Mouse (Mus musculus): ENCODE data around the gene Hbb-y. TPM values are rescaled to one million over a fixed set of nuclear protein-coding genes. Genes with fewer than 3 reads are reported as not detected.
"Not testable (repeated sequence)": the region's sequence is repeated elsewhere in the genome, so short reads cannot be mapped to it uniquely, and the experiment has no call there.

The Hbb-y gene
- polyA plus RNA-seq, 1 experiment from 2014 or later, result 9,927 TPM

GRCm38 (mm10) chr7:103844525-103845325, 8.3 kb downstream of the Hbb-y start:
- H3K9ac ChIP-seq, result peak overlapping the region; percentile 57
- H3K4me2 ChIP-seq, result peak overlapping the region; percentile 38
- H3K4me3 ChIP-seq, result no peak overlapping the region
- no peaks in the 10 kb centered on the region for H3K36me3 ChIP-seq
- 28% methylated on average over 1 of the region's 2 CpGs for WGBS (ENCODE audit: insufficient replicate concordance)
- no peaks in the 10 kb centered on the region for H3K9me3 ChIP-seq (replicated peaks)
- peaks cover 62% of the 10 kb centered on the region for H3K4me1 ChIP-seq
- peak; percentile 75 for ATAC-seq
- H3K27me3 ChIP-seq (replicated peaks), result no peaks in the 10 kb centered on the region
- H3K27ac ChIP-seq, result peak overlapping the region; percentile 81

- Histone ChIP-seq H3K9ac (peak within 1 kb of the TSS; percentile 45), H3K27ac (peak within 1 kb of the TSS; percentile 74), H3K27me3 (replicated peaks) (no peaks in the 10 kb centered on the region), H3K36me3 (no peaks in the 10 kb centered on the region), H3K4me3 (no peak within 1 kb of the TSS), H3K9me3 (replicated peaks) (no peaks in the 10 kb centered on the region), H3K4me2 (peak within 1 kb of the TSS; percentile 27), H3K4me1 (peaks cover 50% of the 10 kb centered on the region)
- ATAC-seq, result peak; percentile 57
- WGBS (ENCODE audit: insufficient replicate concordance), result 38% methylated on average over 2 of the region's 2 CpGs
Observed at GRCm38 (mm10) chr7:103843034-103843433, 10.0 kb downstream of the Hbb-y start, which contains the start of gene Hbb-bh1. Gene Hbb-bh1 (minus strand): TSS chr7:103843164.

GRCm38 (mm10) chr7:103840268-103840667, 12.7 kb downstream of the Hbb-y start, which contains the start of gene Hbb-bh2:
Gene Hbb-bh2 (minus strand): TSS chr7:103840520.
- H3K36me3 ChIP-seq, result no peaks in the 10 kb centered on the region
- H3K9ac ChIP-seq, result peak within 1 kb of the TSS; percentile 36
- H3K27ac ChIP-seq, result peak within 1 kb of the TSS; percentile 84
- H3K27me3 ChIP-seq (replicated peaks), result no peaks in the 10 kb centered on the region
- H3K4me2 ChIP-seq, result peak within 1 kb of the TSS; percentile 21
- no peak within 1 kb of the TSS for H3K4me3 ChIP-seq
- ATAC-seq, result peak; percentile 31
- H3K4me1 ChIP-seq, result peaks cover 44% of the 10 kb centered on the region
- no peaks in the 10 kb centered on the region for H3K9me3 ChIP-seq (replicated peaks)
- WGBS (ENCODE audit: insufficient replicate concordance), result 61% methylated on average over 3 of the region's 3 CpGs

GRCm38 (mm10) chr7:103827808-103828207, 25.2 kb downstream of the Hbb-y start, which contains the start of gene Hbb-bs:
Gene Hbb-bs (minus strand): TSS chr7:103828096.
- peak within 1 kb of the TSS; percentile 49 for H3K4me2 ChIP-seq

GRCm38 (mm10) chr7:103827139-103827538, 25.9 kb downstream of the Hbb-y start:
- not testable (repeated sequence) for H3K9me3 ChIP-seq (replicated peaks); H3K4me2 ChIP-seq; H3K27me3 ChIP-seq (replicated peaks); H3K27ac ChIP-seq; H3K36me3 ChIP-seq; H3K4me3 ChIP-seq; ATAC-seq; H3K9ac ChIP-seq
- H3K4me1 ChIP-seq, result peaks cover 48% of the 10 kb centered on the region
- WGBS (ENCODE audit: insufficient replicate concordance), result no CpG with 5 or more reads among the region's 2 CpGs

More at GRCm38 (mm10) chr7:103827808-103828207, 25.2 kb downstream of the Hbb-y start, which contains the start of gene Hbb-bs:
- WGBS (ENCODE audit: insufficient replicate concordance), result 42% methylated on average over 4 of the region's 4 CpGs
- H3K4me1 ChIP-seq, result peaks cover 45% of the 10 kb centered on the region
- no peaks in the 10 kb centered on the region for H3K36me3 ChIP-seq
- peak within 1 kb of the TSS; percentile 71 for H3K9ac ChIP-seq
- peak within 1 kb of the TSS; percentile 97 for H3K27ac ChIP-seq
- no peaks in the 10 kb centered on the region for H3K27me3 ChIP-seq (replicated peaks)
- ATAC-seq, result peak; percentile 88
- peak within 1 kb of the TSS; percentile 51 for H3K4me3 ChIP-seq
- H3K9me3 ChIP-seq (replicated peaks), result no peaks in the 10 kb centered on the region

- H3K9me3 ChIP-seq (replicated peaks), result no peaks in the 10 kb centered on the region
- no peaks in the 10 kb centered on the region for H3K36me3 ChIP-seq
- H3K4me3 ChIP-seq, result peak overlapping the region; percentile 53
- H3K27ac ChIP-seq, result peak overlapping the region; percentile 99
- ATAC-seq, result peak; percentile 72
- H3K4me1 ChIP-seq, result peaks cover 48% of the 10 kb centered on the region
- 47% methylated on average over 3 of the region's 3 CpGs for WGBS (ENCODE audit: insufficient replicate concordance)
- peak overlapping the region; percentile 71 for H3K9ac ChIP-seq
- H3K27me3 ChIP-seq (replicated peaks), result no peaks in the 10 kb centered on the region
- peak overlapping the region; percentile 54 for H3K4me2 ChIP-seq
Observed at GRCm38 (mm10) chr7:103826255-103826887, 26.6 kb downstream of the Hbb-y start.

GRCm38 (mm10) chr7:103825536-103826254, 27.3 kb downstream of the Hbb-y start:
- 73% methylated on average over 3 of the region's 3 CpGs for WGBS (ENCODE audit: insufficient replicate concordance)
- H3K27ac ChIP-seq, result peak overlapping the region; percentile 99
- ATAC-seq, result peak; percentile 83
- H3K4me2 ChIP-seq, result peak overlapping the region; percentile 61
- peak overlapping the region; percentile 41 for H3K4me3 ChIP-seq
- H3K36me3 ChIP-seq, result no peaks in the 10 kb centered on the region
- no peaks in the 10 kb centered on the region for H3K27me3 ChIP-seq (replicated peaks)
- no peaks in the 10 kb centered on the region for H3K9me3 ChIP-seq (replicated peaks)
- peaks cover 44% of the 10 kb centered on the region for H3K4me1 ChIP-seq
- 0 out of 2 replicates have a peak overlapping the region, but pooled peaks have one; percentile 24 for H3K9ac ChIP-seq

- Histone ChIP-seq H3K4me2 (peak overlapping the region; percentile 61), H3K9me3 (replicated peaks) (no peaks in the 10 kb centered on the region), H3K9ac (peak overlapping the region; percentile 70), H3K4me3 (peak overlapping the region; percentile 41), H3K4me1 (peaks cover 34% of the 10 kb centered on the region), H3K27ac (peak overlapping the region; percentile 99), H3K27me3 (replicated peaks) (no peaks in the 10 kb centered on the region), H3K36me3 (no peaks in the 10 kb centered on the region)
- ATAC-seq, result no peak
- WGBS (ENCODE audit: insufficient replicate concordance), result 60% methylated on average over 2 of the region's 2 CpGs
Observed at GRCm38 (mm10) chr7:103824597-103824996, 28.4 kb downstream of the Hbb-y start.

- peak overlapping the region; percentile 67 for H3K4me2 ChIP-seq
- not testable (repeated sequence) for H3K27me3 ChIP-seq (replicated peaks); H3K9me3 ChIP-seq (replicated peaks); ATAC-seq; H3K36me3 ChIP-seq
- H3K4me1 ChIP-seq, result peaks cover 24% of the 10 kb centered on the region
- H3K27ac ChIP-seq, result peak overlapping the region; percentile 96
- peak overlapping the region; percentile 41 for H3K4me3 ChIP-seq
- WGBS (ENCODE audit: insufficient replicate concordance), result no CpG with 5 or more reads among the region's 2 CpGs
- H3K9ac ChIP-seq, result peak overlapping the region; percentile 78
Observed at GRCm38 (mm10) chr7:103815085-103815484, 37.9 kb downstream of the Hbb-y start.

GRCm38 (mm10) chr7:103813766-103814165, 39.2 kb downstream of the Hbb-y start, which contains the start of gene Hbb-bt:
Gene Hbb-bt (minus strand): TSS chr7:103813996.
- peak within 1 kb of the TSS; percentile 67 for H3K4me2 ChIP-seq
- H3K9ac ChIP-seq, result peak within 1 kb of the TSS; percentile 78
- no peaks in the 10 kb centered on the region for H3K27me3 ChIP-seq (replicated peaks)
- H3K27ac ChIP-seq, result peak within 1 kb of the TSS; percentile 96
- 47% methylated on average over 3 of the region's 3 CpGs for WGBS (ENCODE audit: insufficient replicate concordance)
- H3K4me1 ChIP-seq, result peaks cover 37% of the 10 kb centered on the region
- no peaks in the 10 kb centered on the region for H3K36me3 ChIP-seq
- peak within 1 kb of the TSS; percentile 58 for H3K4me3 ChIP-seq
- no peaks in the 10 kb centered on the region for H3K9me3 ChIP-seq (replicated peaks)
- ATAC-seq, result peak; percentile 83

- not testable (repeated sequence) for H3K9ac ChIP-seq
Observed at GRCm38 (mm10) chr7:103813152-103813551, 39.9 kb downstream of the Hbb-y start.

More at GRCm38 (mm10) chr7:103813152-103813551, 39.9 kb downstream of the Hbb-y start:
- Histone ChIP-seq H3K4me3 (peak overlapping the region; percentile 58), H3K4me1 (peaks cover 40% of the 10 kb centered on the region)
- not testable (repeated sequence) for H3K4me2 ChIP-seq; ATAC-seq; H3K27ac ChIP-seq; H3K36me3 ChIP-seq; H3K27me3 ChIP-seq (replicated peaks); H3K9me3 ChIP-seq (replicated peaks)
- no CpG with 5 or more reads among the region's 3 CpGs for WGBS (ENCODE audit: insufficient replicate concordance)

Data from liver, embryonic 12.5 days (tissue).